Mouse (Mus musculus) cerebellum, postnatal 10 days (tissue): ENCODE measurements at regions not wholly inside any gene's neighbourhood (a gene's known extent, or its start where the extent isn't known, plus 50 kb on each side); places are given as distances from the start of the nearest gene placed in this dataset.

Experiments
- DNase-seq, 2 experiments: peaks; one replicate each; pipeline ENCODE4 v3.0.0; 2021; ENCODE audit warnings: mixed read lengths in 2 of 2

- DNase-seq, result peak in 1 of 2 experiments; percentile 26
Measured at GRCm38 (mm10) chr9:83326437-83327086, 114.4 kb downstream of the Lca5 start.

GRCm38 (mm10) chr9:83325910-83326309, 115.0 kb downstream of the Lca5 start:
- peak; percentile 62 to 74 for DNase-seq

- DNase-seq, result no peak
Measured at GRCm38 (mm10) chr9:83324336-83324735, 116.6 kb downstream of the Lca5 start.

DNA sequence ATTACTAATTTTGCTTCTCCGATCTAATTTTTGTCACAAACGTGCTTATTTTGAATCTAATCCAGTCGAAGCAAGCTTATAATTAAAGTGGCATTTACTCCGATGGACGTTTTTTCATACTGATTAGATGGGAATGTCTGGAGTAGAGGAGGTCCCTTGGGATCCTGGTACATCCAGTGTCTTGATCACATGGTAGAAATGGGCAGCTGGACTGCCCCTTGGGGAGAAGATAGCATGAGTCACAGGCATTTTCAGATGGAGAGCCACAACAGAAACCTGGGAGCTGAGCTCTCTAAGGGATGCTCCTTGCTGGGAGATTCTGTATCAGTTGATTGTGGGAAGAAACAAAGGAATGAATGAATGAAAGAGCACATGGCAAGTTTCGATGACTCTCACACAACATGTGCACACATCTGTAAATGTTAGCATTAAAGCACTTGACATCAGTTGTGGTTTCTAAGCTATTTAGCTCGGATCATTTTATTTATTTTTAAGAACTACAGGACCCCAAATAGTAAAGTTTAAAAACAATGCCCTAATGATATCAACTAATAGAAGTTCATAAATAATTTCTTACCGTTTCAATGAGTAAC, 117.8 kb downstream of the Lca5 start:
- DNase-seq, result no peak

- DNase-seq, result no peak
Measured at GRCm38 (mm10) chr9:83321793-83322192, 119.1 kb downstream of the Lca5 start.

GRCm38 (mm10) chr9:83320834-83321233, 120.1 kb downstream of the Lca5 start:
- DNase-seq, result no peak

- DNase-seq, result no peak
Measured at GRCm38 (mm10) chr9:83316818-83317162, 124.1 kb downstream of the Lca5 start.

- DNase-seq, result peak; percentile 86 to 89
Measured at GRCm38 (mm10) chr9:83315941-83316817, 124.7 kb downstream of the Lca5 start.

DNA sequence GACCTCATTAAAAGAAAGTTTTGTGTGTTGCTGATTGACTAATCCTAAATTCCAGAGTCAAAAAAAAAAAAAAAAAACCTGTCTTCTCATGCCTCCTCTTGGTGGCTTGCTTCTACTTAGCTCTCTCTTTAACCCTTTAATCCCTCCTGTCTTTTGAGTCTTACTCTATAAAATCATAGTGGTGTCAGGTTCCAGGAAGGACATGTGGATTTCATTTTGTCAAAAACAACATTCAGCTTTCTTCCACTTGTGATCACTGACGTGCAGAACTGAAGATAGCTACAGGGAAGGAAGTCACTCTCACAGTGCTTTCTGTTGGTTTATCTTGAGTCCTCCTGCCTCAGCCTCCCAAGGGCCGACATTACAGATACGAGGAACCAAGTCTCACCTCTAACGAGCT, 132.2 kb downstream of the Lca5 start:
- no peak for DNase-seq

DNA sequence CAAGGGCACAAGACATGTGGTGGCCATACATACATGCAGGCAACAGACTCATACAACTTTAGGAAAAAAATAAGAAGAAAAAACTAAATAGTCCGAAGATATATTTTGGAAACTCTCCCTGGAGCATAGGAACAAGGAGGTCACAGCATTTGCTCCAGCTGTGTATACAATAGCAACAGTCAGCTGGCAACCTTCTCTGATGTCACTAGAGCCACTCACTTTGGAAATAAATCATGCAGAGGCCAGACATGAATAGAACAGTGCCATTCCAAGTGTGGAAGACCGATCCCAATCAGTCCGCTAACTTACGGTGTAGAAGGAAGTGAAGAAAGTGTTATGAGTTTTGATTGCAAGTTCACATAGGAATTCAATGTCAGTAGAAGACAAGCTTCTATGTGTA, 132.8 kb downstream of the Lca5 start:
- DNase-seq, result no peak

DNA sequence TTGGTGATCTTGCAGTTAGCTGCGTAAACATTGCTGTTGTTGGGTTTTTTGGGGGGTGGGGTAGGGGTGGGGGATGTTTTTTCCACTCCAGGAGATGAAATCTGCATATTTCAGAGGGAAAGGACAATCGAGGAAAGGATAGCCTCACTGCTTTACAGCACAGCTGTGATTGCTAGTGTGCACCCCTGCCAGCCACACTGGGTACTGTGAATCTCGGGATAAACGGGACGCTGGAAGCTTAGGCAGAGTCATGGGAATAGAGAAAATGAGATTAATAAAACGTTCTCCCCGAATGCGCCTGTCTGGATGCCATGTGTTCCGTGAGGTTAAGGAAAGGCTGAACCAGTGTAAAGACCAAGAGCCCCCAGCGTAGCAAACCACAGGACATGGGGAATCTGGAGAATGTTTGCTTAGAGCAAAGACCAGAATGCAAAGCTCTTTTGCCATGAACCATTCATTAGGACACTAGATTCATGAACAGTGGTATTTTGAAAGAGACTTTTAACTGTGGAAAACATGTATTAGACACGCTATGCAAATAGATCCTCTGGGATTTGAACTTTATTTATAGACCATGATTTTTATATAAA, 133.5 kb downstream of the Lca5 start:
- DNase-seq, result no peak

- DNase-seq, result no peak
Measured at GRCm38 (mm10) chr9:83304925-83305324, 136.0 kb downstream of the Lca5 start.

DNA sequence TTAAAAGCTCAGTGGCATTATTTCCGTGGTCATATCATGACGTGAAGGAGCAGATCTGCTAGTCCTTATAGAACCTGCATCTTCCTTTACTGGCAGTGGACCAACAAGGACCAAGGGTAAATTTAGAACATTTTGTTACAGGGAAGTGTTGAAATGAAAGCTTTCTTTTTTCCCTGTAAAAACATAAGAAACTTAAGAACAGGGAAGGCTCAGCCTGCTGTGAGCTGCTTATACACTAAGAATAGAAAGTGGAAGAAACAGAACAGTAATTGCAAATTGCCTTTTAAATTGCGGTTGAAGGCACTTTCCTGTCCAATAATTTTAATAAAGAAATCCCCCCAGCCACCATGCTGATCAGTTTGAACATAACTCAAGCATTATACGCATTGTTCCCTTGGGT, 140.4 kb downstream of the Lca5 start:
- DNase-seq, result no peak

DNA sequence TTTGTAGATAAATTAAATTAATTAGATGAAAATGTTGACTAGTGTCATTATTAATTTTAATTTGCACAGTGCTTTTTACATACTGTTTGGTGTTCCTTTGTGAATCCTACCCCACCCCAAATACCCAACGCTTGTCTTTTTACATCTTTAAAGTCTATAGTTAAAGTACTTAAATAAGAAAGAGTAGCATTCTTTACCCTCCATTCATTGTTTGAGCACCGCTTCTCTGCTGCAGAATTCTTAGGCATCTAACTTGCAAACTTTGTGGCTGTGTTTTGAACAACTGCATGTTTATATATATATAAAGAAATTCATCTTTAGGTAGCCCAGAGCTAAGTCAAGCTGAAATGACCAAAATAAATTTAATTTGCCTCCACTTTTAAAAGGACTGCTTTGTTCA, 140.9 kb downstream of the Lca5 start:
- DNase-seq, result no peak

DNA sequence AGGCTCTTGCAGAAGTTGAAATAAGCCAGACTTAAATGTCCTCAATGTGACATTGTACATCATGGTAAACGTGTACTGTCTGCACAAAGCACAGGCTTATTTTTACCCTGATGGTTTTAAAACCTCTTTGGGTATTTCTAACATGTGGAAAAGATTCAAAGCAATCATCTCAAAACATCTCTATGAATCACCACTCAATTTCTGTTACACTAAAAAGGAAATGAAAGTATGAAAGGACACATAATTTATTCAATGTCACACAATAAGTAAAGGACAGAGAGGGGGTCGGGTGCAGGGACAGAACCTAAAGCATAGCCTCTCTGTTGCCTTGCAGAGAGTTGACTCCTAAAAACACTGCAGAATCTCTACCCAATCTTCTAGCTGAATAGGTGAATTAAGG, 141.3 kb downstream of the Lca5 start:
- DNase-seq, result no peak

- no peak for DNase-seq
Measured at GRCm38 (mm10) chr9:83295453-83295852, 145.5 kb downstream of the Lca5 start.

- peak; percentile 88 to 90 for DNase-seq
Measured at GRCm38 (mm10) chr9:83294441-83294840, 146.5 kb downstream of the Lca5 start.

GRCm38 (mm10) chr9:83284097-83284496, 137.6 kb upstream of the Hmgn3 start:
- DNase-seq, result no peak

GRCm38 (mm10) chr9:83283662-83284061, 137.2 kb upstream of the Hmgn3 start:
- no peak for DNase-seq

- DNase-seq, result no peak
Measured at GRCm38 (mm10) chr9:83283249-83283648, 136.8 kb upstream of the Hmgn3 start.

DNA sequence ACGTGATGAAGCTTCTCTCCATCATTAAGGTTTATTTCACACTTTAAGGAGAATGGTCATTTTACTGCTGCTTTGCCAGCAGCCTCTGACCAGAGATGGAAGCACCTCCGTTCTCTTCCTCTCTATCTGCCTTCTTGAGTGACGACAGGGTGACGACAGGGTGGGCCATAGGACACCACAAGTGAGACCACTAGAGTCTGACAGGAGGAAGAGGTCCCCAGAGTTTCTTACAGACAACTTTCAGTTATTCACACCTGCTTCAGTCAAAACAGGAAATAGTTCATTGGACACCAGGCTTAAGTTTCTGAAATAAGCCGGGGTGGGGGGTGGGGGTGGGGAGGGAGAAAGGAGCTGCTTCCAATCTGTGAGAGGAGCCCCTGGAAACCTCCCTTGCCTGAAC, 131.3 kb upstream of the Hmgn3 start:
- no peak for DNase-seq

DNA sequence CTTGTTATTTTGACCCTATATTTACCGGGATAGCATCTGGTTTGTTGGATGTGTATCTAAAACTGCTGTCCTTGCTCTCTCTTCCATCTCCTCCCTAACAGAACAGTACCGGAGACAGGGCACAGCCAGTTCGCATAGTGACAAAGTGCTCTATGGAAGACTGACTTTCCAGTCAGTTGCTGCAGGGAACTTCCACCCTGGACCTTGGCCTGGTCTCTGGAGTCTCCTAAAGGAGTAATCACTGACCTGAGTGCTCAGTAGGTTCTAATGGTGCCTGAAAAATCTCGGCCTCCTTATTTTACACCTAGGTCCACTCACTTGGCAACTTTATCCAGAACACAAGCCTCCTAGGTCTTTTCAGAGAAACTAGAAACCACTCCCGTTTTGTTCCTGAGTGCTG, 130.9 kb upstream of the Hmgn3 start:
- DNase-seq, result no peak

DNA sequence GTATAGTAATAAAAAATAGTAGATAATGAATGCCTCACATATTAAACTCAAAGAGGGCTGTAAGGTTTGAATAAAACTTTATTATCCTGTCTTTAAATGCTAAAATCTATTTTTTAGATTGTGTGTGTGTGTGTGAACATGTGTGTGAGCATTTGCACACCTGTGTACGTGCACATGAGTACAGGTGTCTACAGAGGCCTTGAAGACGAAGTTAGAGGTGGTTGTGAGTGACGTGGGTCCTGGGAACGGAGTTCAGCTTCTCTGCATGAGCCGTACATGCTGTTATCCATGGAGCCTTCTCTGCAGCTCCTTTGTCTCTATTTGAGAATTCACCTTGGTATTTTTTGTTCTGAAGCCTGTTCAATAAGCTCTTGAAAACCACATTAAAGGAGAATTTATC, 129.8 kb upstream of the Hmgn3 start:
- no peak for DNase-seq
